Comparison of ENCODE assay signal across 20 mouse cellular contexts in genomic region chr5:118569606-118570580, GRCm38 (mm10). TPM values are rescaled to one million over a fixed set of nuclear protein-coding genes. Genes with fewer than 3 reads are reported as not detected.
A peak's percentile ranks its signal among the peaks of the same experiment; 100 is the strongest.
DNase-seq lines count a peak whose midpoint lies in the region; ATAC-seq and TF ChIP-seq lines count a peak whose summit lies in the region.
"Had no signal": no experiment of that assay in that cellular context is flagged by ENCODE, and none has a peak within 500 bp of the region (broad histone marks: within the 10 kb centered on the region; RNA-seq: fewer than 3 reads in every experiment).

No protein-coding gene starts in this region.

- H3K4me3 ChIP-seq in hindbrain, postnatal 0 days (ENCODE audit: low read length), result no peak overlapping the region
- no peak overlapping the region for H3K4me3 ChIP-seq in hindbrain, embryonic 13.5 days
- H3K4me3 ChIP-seq in neural tube, embryonic 12.5 days, result no peak overlapping the region
- H3K4me3 ChIP-seq: erythroblast, embryonic 14.5 days had no signal

- H3K27me3 ChIP-seq in hindbrain, postnatal 0 days (ENCODE audit: insufficient read depth, low read length), result no peaks in the 10 kb centered on the region
- no peaks in the 10 kb centered on the region for H3K27me3 ChIP-seq in hindbrain, embryonic 13.5 days
- no peaks in the 10 kb centered on the region for H3K27me3 ChIP-seq in neural tube, embryonic 12.5 days (replicated peaks)
- H3K27me3 ChIP-seq: CH12.LX had no signal

- no peak for TF ChIP-seq CTCF in hindbrain, postnatal 0 days (IDR thresholded peaks at IDR 0.05; ENCODE audit: low read depth)

- H3K9me3 ChIP-seq in hindbrain, postnatal 0 days (ENCODE audit: low read length), result no peaks in the 10 kb centered on the region
- H3K9me3 ChIP-seq in hindbrain, embryonic 13.5 days, result no peaks in the 10 kb centered on the region
- H3K9me3 ChIP-seq in neural tube, embryonic 12.5 days, result no peaks in the 10 kb centered on the region

- no peak overlapping the region for H3K9ac ChIP-seq in hindbrain, postnatal 0 days (replicated peaks; ENCODE audit: low read length)
- H3K9ac ChIP-seq in hindbrain, embryonic 13.5 days, result no peak overlapping the region
- H3K9ac ChIP-seq in neural tube, embryonic 12.5 days, result 0 out of 2 replicates have a peak overlapping the region, but pooled peaks have one; percentile 8

- DNase-seq in cerebellum, adult 11-12 months, result peak; percentile 21
- no peak for DNase-seq in cerebellum, postnatal 25 days
- DNase-seq in hindbrain, postnatal 0 days (ENCODE audit: low spot score), result no peak
- no peak for DNase-seq in neural tube, embryonic 10.5 days (ENCODE audit: extremely low spot score, low spot score)
- no peak for DNase-seq in adrenal gland, adult 18-20 months (ENCODE audit: low spot score in 2 of 2)
- no peak for DNase-seq in urinary bladder, postnatal 25 days (ENCODE audit: low spot score)
- DNase-seq: embryo, embryonic 11 days; gastrocnemius, postnatal 10 days; heart, postnatal 4 days; kidney, adult 11 months; kidney, postnatal 14 days; retina, postnatal 1 day; spleen, adult 18-20 months had no signal

- WGBS in hindbrain, postnatal 0 days, result 39% methylated on average over 20 of the region's 20 CpGs
- 46% methylated on average over 20 of the region's 20 CpGs for WGBS in hindbrain, embryonic 13.5 days
- WGBS in neural tube, embryonic 12.5 days, result 44% methylated on average over 20 of the region's 20 CpGs

- H3K27ac ChIP-seq in hindbrain, postnatal 0 days, result no peak overlapping the region
- H3K27ac ChIP-seq in hindbrain, embryonic 13.5 days, result no peak overlapping the region
- H3K27ac ChIP-seq in neural tube, embryonic 12.5 days, result no peak overlapping the region
- H3K27ac ChIP-seq: stomach, postnatal 0 days had no signal

- H3K4me1 ChIP-seq in hindbrain, postnatal 0 days (ENCODE audit: insufficient read depth, low read length), result peaks cover 22% of the 10 kb centered on the region
- H3K4me1 ChIP-seq in hindbrain, embryonic 13.5 days (replicated peaks), result peaks cover 90% of the 10 kb centered on the region
- H3K4me1 ChIP-seq in neural tube, embryonic 12.5 days, result peaks cover 76% of the 10 kb centered on the region

- no peaks in the 10 kb centered on the region for H3K36me3 ChIP-seq in hindbrain, postnatal 0 days (ENCODE audit: insufficient read depth, low read length)
- no peaks in the 10 kb centered on the region for H3K36me3 ChIP-seq in hindbrain, embryonic 13.5 days
- H3K36me3 ChIP-seq in neural tube, embryonic 12.5 days, result no peaks in the 10 kb centered on the region

- H3K4me2 ChIP-seq in hindbrain, postnatal 0 days (ENCODE audit: low read depth, low read length), result 0 out of 2 replicates have a peak overlapping the region, but pooled peaks have one; percentile 0
- no peak overlapping the region for H3K4me2 ChIP-seq in hindbrain, embryonic 13.5 days
- no peak overlapping the region for H3K4me2 ChIP-seq in neural tube, embryonic 12.5 days (replicated peaks)
- H3K4me2 ChIP-seq: heart, embryonic 11.5 days had no signal

- ATAC-seq in hindbrain, postnatal 0 days, result no peak
- no peak for ATAC-seq in hindbrain, embryonic 13.5 days (ENCODE audit: low FRiP score)
- no peak for ATAC-seq in neural tube, embryonic 12.5 days (ENCODE audit: low FRiP score, low read depth)
- ATAC-seq: activated CD4-positive, CD25-positive, alpha-beta regulatory T cell, adult 4 months had no signal

RNA-seq across cellular contexts. Expression of gene Med13l, which starts 9.4 kb away (rescaled TPM):
- total RNA-seq in hindbrain, postnatal 0 days (2014; rRNA removed), result 27.1 and 28.9 TPM in 2 replicates
- polyA plus RNA-seq in hindbrain, postnatal 0 days (2015; fragmentation: Nextera tagmentation; extraction: Ambion mirVana), result 9.8 and 11.3 TPM in 2 replicates
- 15.3 and 16.3 TPM in 2 replicates for polyA plus RNA-seq in hindbrain, embryonic 13.5 days (2015; fragmentation: Nextera tagmentation; extraction: Ambion mirVana)
- 14.8 and 15.6 TPM in 2 replicates for polyA plus RNA-seq in neural tube, embryonic 12.5 days (2016; fragmentation: Nextera tagmentation; extraction: Ambion mirVana)
- 10 to 100 TPM; 33.9 to 38.2 TPM for total RNA-seq in adrenal gland, adult 18-20 months (2021)
